Mouse (Mus musculus): ENCODE measurements around the gene Tmem50a.
A peak's percentile ranks its signal among the peaks of the same experiment; 100 is the strongest.
"Not testable (repeated sequence)": the region's sequence is repeated elsewhere in the genome, so short reads cannot be mapped to it uniquely, and the experiment has no call there.

Tmem50a gene

DNA sequence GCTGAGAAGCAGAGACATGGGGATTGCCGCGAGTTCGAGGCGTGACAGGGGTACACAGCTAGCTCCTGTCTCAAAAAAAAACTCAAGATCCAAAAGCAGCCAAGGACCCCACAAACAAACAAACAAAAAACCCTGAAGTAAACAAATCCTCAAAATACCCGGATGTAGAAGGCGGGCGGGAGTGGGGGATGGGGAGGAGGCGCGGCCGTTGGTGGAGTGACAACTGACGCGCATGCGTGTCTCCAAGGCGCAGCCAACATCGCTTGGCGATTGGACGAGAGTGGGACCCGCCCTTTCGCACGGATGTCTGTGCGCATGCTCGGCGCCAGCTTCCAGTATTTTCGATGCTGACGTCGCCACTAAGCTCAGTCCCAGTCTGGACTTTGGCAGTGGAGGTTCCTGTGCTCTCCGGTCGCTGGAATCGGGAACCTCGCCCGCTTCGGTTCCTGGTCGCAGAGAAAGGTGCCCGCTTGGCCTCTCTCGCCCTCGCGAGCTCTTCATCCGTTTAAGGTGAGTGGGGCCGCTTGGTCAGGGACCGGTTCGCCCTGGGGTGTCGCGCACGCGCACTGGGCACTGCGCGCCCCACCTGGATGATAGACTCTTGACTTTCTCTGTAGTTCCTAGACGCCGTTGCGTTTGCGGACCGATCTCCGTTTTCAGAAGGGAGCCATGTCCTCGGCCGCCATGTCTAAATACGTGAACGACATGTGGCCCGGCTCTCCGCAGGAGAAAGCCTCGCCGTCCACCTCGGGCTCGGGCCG, 8.6 kb upstream of the Tmem50a start, which contains the start of gene Rsrp1:
Gene Rsrp1 (plus strand): TSS at position 335 of the 761 bp plus-strand sequence.
- peak; percentile 99 for DNase-seq (ENCODE audit: low read depth, low spot score)

DNA sequence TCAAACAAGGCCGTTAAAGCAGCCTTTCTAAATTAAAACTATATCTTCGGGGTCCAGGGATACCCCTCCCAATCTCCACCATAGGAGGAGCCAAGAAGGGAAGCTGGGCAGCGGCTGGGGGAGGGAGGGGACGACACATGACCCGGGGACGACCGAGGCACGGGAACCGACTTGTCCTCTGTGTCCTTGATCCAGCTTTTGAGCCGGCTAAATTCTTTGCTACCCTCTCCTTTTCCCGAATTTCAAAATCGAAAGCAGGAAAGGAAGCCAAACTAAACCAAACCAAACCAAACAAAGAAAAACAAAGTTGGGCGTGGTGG, 8.1 kb upstream of the Tmem50a start:
- peak; percentile 64 for DNase-seq (ENCODE audit: low read depth, low spot score)

DNA sequence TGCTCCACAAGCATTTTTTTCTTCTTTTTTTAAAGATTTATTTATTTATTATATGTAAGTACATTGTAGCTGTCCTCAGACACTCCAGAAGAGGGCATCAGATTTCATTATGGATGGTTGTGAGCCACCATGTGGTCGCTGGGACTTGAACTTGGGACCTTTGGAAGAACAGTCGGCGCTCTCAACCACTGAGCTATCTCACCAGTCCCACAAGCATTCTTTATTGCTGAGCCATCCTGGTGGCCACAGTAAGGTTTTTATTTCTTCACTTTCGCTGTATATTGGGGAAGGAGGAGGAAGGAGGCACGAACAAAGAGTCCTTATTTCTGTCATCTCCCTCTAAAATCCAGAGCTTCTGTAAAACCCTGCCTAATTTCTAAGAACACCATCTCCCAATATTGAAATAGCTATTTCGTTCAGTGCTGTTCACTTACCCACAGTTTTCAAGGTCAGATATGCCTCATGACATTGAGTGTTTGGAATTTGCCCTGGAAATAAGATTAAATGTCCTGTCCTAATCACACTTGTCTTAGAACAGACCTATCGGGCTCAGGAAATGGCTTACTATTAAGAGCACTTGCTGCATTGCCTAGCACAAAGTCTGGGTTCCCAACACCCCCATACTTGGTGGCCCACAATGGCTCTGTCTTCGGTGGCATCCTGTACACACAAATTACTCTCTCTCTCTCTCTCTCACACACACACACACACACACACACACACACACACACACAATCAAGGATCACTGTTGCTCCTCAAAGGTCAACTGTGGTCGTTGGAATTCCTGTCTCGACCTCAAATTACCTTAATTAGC, 7.5 kb upstream of the Tmem50a start:
- DNase-seq (ENCODE audit: low read depth, low spot score), result peak; percentile 53

- no peak for DNase-seq (ENCODE audit: low read depth, low spot score)
These were observed 6.9 kb upstream of the Tmem50a start for GRCm38 (mm10) chr4:134921703-134922102.

GRCm38 (mm10) chr4:134920631-134921030, 5.8 kb upstream of the Tmem50a start:
- no peak for DNase-seq (ENCODE audit: low read depth, low spot score)

DNA sequence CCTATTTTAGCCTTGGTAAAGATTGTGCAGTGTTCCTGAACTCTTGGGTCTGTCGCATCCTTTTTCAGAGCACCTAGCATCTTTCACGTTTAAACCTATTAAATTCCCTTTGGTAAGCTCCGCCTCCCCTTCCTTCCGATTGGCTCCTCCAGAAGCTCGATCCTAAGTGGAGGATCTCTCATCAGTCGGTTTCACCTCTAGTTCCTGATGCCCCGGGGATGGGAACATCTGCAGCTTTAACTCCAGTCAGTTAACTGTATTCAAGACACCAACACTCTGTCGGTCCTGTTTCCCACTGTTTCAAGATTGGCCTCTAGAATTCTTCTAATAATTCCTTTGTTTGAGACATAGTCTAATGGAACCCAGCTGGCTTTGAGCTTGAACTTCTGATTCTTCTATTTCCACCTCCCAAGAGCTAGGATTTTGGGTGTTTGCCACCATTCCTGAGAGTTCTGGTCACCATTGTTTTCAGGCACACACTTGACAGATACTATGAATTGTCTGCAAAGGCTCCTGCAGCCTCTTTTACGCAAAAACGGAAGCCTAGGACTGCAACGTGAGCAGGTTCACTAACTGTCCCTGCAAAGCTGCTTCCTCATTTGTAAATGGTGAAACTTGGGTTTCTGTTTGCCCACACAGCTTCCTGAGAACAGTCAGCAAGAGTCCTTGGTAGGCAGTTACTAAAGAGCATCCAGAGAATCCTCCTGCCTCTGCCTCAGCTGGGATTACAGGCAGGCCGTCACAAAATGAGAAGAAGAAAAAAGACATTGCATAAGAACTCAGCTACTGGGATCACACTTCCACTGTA, 5.1 kb upstream of the Tmem50a start:
- peak; percentile 75 for DNase-seq (ENCODE audit: low read depth, low spot score)

- DNase-seq (ENCODE audit: low read depth, low spot score), result peak; percentile 81
These were observed 3.6 kb upstream of the Tmem50a start for GRCm38 (mm10) chr4:134918381-134918780.

DNA sequence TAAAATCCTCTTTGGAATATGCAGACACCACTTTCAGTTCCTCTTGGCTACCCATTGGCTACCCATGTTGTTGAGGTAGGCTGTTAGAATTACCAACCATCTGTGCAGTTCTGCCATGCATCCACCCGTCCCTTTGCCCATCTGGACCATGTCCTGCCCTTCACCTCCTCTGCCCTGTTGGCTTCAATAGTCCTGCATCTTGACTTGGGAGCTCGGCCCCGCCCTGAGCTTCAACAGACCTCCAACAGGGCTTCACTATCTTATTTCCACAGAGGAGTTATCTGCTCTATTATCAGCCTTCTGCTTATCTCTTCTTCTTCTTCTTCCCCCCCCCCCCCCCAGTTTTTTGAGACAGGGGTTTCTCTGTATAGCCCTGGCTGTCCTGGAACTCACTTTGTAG, 2.4 kb upstream of the Tmem50a start:
- DNase-seq (ENCODE audit: low read depth, low spot score), result no peak

- DNase-seq (ENCODE audit: low read depth, low spot score), result peak; percentile 57
These were observed 613 bp upstream of the Tmem50a start for GRCm38 (mm10) chr4:134915223-134916050.

- DNase-seq (ENCODE audit: low read depth, low spot score), result no peak
These were observed 531 bp downstream of the Tmem50a start for GRCm38 (mm10) chr4:134914122-134914863.

- peak; percentile 91 for DNase-seq (ENCODE audit: low read depth, low spot score)
These were observed 1.4 kb downstream of the Tmem50a start for GRCm38 (mm10) chr4:134913413-134913812.

DNA sequence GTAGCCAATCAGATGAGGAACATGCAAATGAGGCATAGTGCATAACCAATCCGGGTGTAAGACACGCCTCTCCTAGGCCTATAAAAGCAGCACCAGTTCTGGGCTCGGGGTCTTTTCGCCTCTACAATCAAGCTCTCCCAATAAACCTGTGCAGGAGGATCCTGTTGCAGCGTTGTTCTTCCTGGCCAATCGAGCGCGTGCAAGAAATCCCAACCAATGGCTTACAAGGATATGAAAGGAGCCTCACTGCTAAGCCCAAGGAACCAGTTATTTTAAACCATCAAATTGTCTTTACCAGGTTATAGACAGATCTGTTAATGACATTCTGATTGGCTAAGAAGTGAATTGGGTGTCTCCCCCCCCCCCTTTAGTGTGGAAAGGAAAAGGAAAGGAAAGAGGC, 3.4 kb downstream of the Tmem50a start:
- not testable (repeated sequence) for DNase-seq (ENCODE audit: low read depth, low spot score)

DNA sequence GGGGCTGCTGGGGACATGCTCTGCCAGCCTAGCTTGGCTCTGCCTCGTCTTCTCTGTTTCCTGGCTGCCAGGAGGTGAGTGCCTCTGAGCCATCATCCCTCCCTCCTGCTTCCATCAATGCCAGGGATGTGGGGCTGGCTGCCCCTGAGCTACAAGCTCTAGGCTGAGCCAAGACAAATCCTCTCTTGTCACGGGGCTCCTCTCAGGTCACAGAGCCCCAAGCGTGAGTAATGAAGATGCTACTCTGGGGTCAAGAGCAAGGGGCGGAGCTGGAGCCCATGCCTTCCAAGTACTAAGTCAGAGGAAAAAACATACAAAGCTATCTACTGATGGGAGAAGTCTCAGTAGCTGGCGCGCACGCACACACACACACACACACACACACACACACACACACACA, 11.8 kb downstream of the Tmem50a start:
- DNase-seq (ENCODE audit: low read depth, low spot score), result no peak

DNA sequence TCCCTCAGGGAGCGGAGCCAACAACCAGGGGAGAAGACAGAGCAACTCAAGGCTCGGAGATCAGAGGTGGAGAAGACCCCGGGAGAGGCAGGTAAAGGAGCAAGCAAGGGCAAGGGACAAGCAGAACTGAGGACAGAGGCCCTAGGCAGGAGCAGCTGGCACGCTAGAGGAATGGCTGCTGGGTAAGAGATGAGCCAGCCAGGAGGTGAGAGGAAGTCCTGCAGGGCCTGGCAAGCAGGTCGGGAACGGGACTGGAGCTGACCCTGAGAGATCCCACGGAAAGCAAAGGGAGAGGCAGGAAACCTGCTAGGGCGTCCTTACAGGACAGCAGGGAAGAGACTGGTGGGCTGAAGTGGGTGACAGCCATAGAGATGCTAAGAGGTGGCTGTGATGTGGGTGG, 13.7 kb downstream of the Tmem50a start:
- DNase-seq (ENCODE audit: low read depth, low spot score), result no peak

GRCm38 (mm10) chr4:134897256-134897655, 17.6 kb downstream of the Tmem50a start:
- no peak for DNase-seq (ENCODE audit: low read depth, low spot score)

DNA sequence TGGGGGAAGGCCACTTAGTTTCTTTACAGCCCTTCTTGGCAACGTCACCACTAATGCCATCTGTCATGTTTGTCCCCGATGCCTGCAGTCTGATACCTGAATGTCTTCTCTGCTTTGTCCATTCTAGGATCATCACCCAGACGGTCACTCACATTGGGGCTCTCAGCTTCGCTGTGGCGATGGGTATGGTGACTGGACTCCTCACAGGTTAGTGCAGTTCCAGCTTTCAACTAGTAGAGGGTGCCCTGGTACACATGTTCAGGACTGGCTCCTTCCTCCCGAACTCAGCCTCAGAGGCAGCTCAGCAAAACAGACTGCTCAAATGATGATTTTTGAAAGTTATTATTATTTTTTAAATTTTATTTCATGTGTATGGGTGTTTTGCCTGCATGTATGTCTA, 22.7 kb downstream of the Tmem50a start:
- no peak for DNase-seq (ENCODE audit: low read depth, low spot score)

GRCm38 (mm10) chr4:134884364-134884763, 30.5 kb downstream of the Tmem50a start:
- no peak for DNase-seq (ENCODE audit: low read depth, low spot score)

DNA sequence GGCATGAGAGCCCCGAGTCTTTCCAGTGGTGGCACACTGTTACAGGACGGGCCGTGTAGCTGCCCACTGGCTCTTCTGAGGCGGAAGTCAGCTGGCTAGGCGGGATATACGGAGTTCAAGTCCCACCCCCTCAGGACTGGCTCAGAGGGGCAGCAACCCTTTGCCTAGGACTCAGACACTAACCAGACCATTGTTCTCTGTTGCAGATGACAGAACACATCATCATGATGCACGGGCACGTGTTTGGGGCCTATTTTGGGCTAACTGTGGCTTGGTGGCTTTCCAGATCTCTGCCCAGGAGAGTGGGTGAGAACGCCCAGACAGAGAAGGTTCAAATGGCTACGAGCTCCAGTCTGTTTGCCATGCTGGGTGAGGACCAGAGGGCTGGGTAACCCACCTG, 31.0 kb downstream of the Tmem50a start:
- DNase-seq (ENCODE audit: low read depth, low spot score), result no peak

- peak; percentile 74 for DNase-seq (ENCODE audit: low read depth, low spot score)
These were observed 31.6 kb downstream of the Tmem50a start for GRCm38 (mm10) chr4:134883266-134883665.

GRCm38 (mm10) chr4:134880041-134880440, 34.8 kb downstream of the Tmem50a start:
- peak; percentile 65 for DNase-seq (ENCODE audit: low read depth, low spot score)

Data from CD4-positive, CD25-positive, alpha-beta regulatory T cell, adult 2 months (primary cell).